In the genomic region with DNA sequence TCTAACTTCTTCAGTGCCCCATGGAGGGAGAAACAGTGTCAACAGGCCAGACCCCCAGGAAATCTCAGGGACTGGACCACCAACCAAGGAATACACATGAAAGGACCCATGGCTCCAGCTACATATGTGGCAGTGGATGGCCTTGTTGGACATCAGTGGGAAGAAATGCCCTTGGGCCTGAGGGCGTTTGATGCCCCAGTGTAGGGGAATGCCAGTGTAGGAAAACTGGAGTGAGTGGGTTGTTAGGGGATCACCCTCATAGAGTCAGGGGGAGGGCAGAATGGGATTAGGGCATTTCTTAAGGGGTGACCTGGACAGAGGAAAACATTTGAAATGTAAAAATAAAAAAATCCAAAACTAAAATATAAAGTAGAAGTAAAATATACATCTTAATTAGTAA, we compare ENCODE assay signal across 28 mouse cellular contexts.
"Had no signal": no experiment of that assay in that cellular context is flagged by ENCODE, and none has a peak within 500 bp of the region (broad histone marks: within the 10 kb centered on the region; RNA-seq: fewer than 3 reads in every experiment).

No protein-coding gene starts in this region.

- H3K4me2 ChIP-seq: embryonic facial prominence, embryonic 12.5 days; embryonic facial prominence, embryonic 13.5 days; embryonic facial prominence, embryonic 15.5 days; forebrain, embryonic 12.5 days; forebrain, embryonic 13.5 days; forebrain, embryonic 15.5 days had no signal

- H3K36me3 ChIP-seq: embryonic facial prominence, embryonic 10.5 days; embryonic facial prominence, embryonic 12.5 days; embryonic facial prominence, embryonic 13.5 days; embryonic facial prominence, embryonic 15.5 days; forebrain, embryonic 10.5 days; forebrain, embryonic 12.5 days; forebrain, embryonic 15.5 days had no signal

- DNase-seq: cerebellum, adult 2 months; cerebellum, adult 8-10 months; cerebellum, adult 9-10 months; cerebellum, adult 9-11 months; cerebellum, postnatal 10 days; cerebellum, postnatal 14 days; cerebellum, postnatal 25 days; cerebellum, postnatal 36 days; embryo, embryonic 11 days; forebrain, postnatal 0 days; gastrocnemius, adult 2 months; gastrocnemius, postnatal 10 days; gastrocnemius, postnatal 14 days; gastrocnemius, postnatal 25 days; gastrocnemius, postnatal 36 days; heart, adult 18-20 months; heart, adult 2 months had no signal

- H3K9ac ChIP-seq: embryonic facial prominence, embryonic 12.5 days; embryonic facial prominence, embryonic 13.5 days; embryonic facial prominence, embryonic 15.5 days; forebrain, embryonic 12.5 days; forebrain, embryonic 13.5 days; forebrain, embryonic 15.5 days; forebrain, postnatal 0 days had no signal

- H3K27ac ChIP-seq: embryonic facial prominence, embryonic 10.5 days; embryonic facial prominence, embryonic 12.5 days; embryonic facial prominence, embryonic 13.5 days; embryonic facial prominence, embryonic 15.5 days; forebrain, embryonic 10.5 days; forebrain, embryonic 12.5 days; forebrain, embryonic 13.5 days; forebrain, embryonic 15.5 days; gastrocnemius, adult 2 months; heart, adult 2 months had no signal

- H3K4me1 ChIP-seq: embryonic facial prominence, embryonic 10.5 days; embryonic facial prominence, embryonic 12.5 days; embryonic facial prominence, embryonic 13.5 days; embryonic facial prominence, embryonic 15.5 days; forebrain, embryonic 10.5 days; forebrain, embryonic 12.5 days; forebrain, embryonic 13.5 days; forebrain, embryonic 15.5 days had no signal

- H3K27me3 ChIP-seq: embryonic facial prominence, embryonic 12.5 days; embryonic facial prominence, embryonic 13.5 days; embryonic facial prominence, embryonic 15.5 days; forebrain, embryonic 12.5 days; forebrain, embryonic 13.5 days; forebrain, embryonic 15.5 days had no signal

- H3K9me3 ChIP-seq: embryonic facial prominence, embryonic 10.5 days; embryonic facial prominence, embryonic 12.5 days; embryonic facial prominence, embryonic 13.5 days; embryonic facial prominence, embryonic 15.5 days; forebrain, embryonic 10.5 days; forebrain, embryonic 12.5 days; forebrain, embryonic 13.5 days; forebrain, embryonic 15.5 days had no signal

- H3K4me3 ChIP-seq: embryonic facial prominence, embryonic 10.5 days; embryonic facial prominence, embryonic 12.5 days; embryonic facial prominence, embryonic 13.5 days; embryonic facial prominence, embryonic 15.5 days; erythroblast, embryonic 14.5 days; forebrain, embryonic 10.5 days; forebrain, embryonic 12.5 days; forebrain, embryonic 13.5 days; forebrain, embryonic 15.5 days; gastrocnemius, adult 2 months; heart, adult 2 months had no signal

- ATAC-seq: forebrain, embryonic 13.5 days; forebrain, embryonic 14.5 days; forebrain, embryonic 15.5 days; forebrain, embryonic 16.5 days; forebrain, postnatal 0 days had no signal
